Mouse (Mus musculus): ENCODE data around the gene Ankrd13b.
A peak's percentile ranks its signal among the peaks of the same experiment; 100 is the strongest.

- peak; percentile 46; the same call in 1 of the 2 replicates for TF ChIP-seq CTCF (IDR thresholded peaks at IDR 0.05; ENCODE audit: low read depth, low read length)
- peak; percentile 54; the same call in 1 of the 2 replicates for TF ChIP-seq POLR2A (IDR thresholded peaks at IDR 0.05; ENCODE audit: extremely low read depth, insufficient read depth, low read length)
These were observed 3.4 kb upstream of the Ankrd13b start for GRCm38 (mm10) chr11:77492911-77493332.

All from liver, adult 2 months (tissue).